Mouse (Mus musculus): ENCODE results near the gene Gm13420. TPM values are rescaled to one million over a fixed set of nuclear protein-coding genes. Genes with fewer than 3 reads are reported as not detected.
"Not testable (repeated sequence)": the region's sequence is repeated elsewhere in the genome, so short reads cannot be mapped to it uniquely, and the experiment has no call there.

Gene Gm13420
- total RNA-seq (2018; cell fraction: chromatin; rRNA removed): not detected
- total RNA-seq (2018; cell fraction: cytosol; rRNA removed): not detected
- total RNA-seq (2018; cell fraction: nucleus; rRNA removed): not detected
- not detected in 3 replicates for polyA plus RNA-seq (2018)

GRCm38 (mm10) chr2:29751497-29751896, at the start of gene Gm13420:
Gene Gm13420, minus strand, starts transcription at chr2:29751685.
- no peak within 1 kb of the TSS for H3K27ac ChIP-seq
- 14% methylated on average over 27 of the region's 28 CpGs for WGBS (ENCODE audit: missing documents)
- no peak within 1 kb of the TSS for H3K4me3 ChIP-seq (ENCODE audit: inconsistent target)
- no peaks in the 10 kb centered on the region for H3K36me3 ChIP-seq (ENCODE audit: inconsistent target)
- H3K79me2 ChIP-seq (ENCODE audit: inconsistent target): no peaks in the 10 kb centered on the region

GRCm38 (mm10) chr2:29792772-29793487, 41.4 kb upstream of the Gm13420 start:
- no peak overlapping the region for H3K4me3 ChIP-seq (ENCODE audit: inconsistent target)
- no peaks in the 10 kb centered on the region for H3K36me3 ChIP-seq (ENCODE audit: inconsistent target)
- no peak overlapping the region for H3K27ac ChIP-seq
- H3K79me2 ChIP-seq (ENCODE audit: inconsistent target): no peaks in the 10 kb centered on the region
- WGBS (ENCODE audit: missing documents): 95% methylated on average over 2 of the region's 2 CpGs

GRCm38 (mm10) chr2:29787937-29788681, 36.6 kb upstream of the Gm13420 start, which contains the start of gene Trub2:
Gene Trub2, minus strand, starts transcription at chr2:29788502.
- Histone ChIP-seq H3K36me3 (ENCODE audit: inconsistent target) (peaks cover 22% of the 10 kb centered on the region), H3K4me3 (ENCODE audit: inconsistent target) (peak within 1 kb of the TSS; percentile 62), H3K27ac (peak within 1 kb of the TSS; percentile 52), H3K79me2 (ENCODE audit: inconsistent target) (peaks cover 23% of the 10 kb centered on the region)
- WGBS (ENCODE audit: missing documents): 1% methylated on average over 44 of the region's 45 CpGs

DNA sequence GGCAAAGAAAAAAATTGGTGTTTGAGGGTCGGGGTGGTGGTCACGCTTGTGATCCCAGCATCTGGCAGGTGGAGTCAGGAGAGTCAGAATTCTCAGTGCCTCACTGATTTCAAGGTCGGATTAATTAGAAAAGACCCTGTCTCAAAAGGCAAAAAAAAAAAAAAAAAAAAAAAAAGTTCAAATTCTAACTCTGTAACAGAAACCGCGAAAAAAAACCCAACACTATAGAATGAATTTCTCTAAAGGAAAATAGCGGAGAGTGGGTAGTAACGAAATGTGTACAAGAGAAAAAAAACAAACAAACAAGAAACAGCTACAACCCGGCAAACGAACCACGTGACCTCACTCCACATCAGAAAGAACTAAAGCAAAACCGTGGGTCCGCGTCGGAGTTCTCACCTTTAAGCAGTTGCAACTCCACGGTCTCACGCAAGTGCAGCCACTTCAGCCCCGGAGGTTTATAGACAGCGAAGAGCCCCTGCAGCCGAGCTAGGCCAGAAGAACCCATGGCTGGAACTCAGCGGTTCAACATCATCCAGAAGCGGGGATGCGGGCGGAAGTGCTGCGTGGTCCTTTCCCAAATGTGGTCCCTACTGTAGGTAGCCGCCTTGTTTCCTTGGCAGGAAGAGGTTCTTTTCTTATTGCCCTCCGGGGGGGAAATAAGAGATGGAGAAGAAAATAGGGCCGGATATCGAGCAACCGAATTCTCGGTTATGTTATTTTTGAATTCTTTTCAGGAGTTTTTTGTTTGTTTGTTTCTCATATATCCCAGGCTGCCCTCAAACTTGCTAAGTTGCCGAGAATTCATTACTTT, 35.8 kb upstream of the Gm13420 start, which contains the start of gene Coq4:
TSS of gene Coq4 (plus strand) at position 390 of the 814 bp plus-strand sequence.
- Histone ChIP-seq H3K4me3 (ENCODE audit: inconsistent target) (peak within 1 kb of the TSS; percentile 62), H3K27ac (peak within 1 kb of the TSS; percentile 52), H3K79me2 (ENCODE audit: inconsistent target) (peaks cover 23% of the 10 kb centered on the region), H3K36me3 (ENCODE audit: inconsistent target) (peaks cover 30% of the 10 kb centered on the region)
- 1% methylated on average over 30 of the region's 31 CpGs for WGBS (ENCODE audit: missing documents)

DNA sequence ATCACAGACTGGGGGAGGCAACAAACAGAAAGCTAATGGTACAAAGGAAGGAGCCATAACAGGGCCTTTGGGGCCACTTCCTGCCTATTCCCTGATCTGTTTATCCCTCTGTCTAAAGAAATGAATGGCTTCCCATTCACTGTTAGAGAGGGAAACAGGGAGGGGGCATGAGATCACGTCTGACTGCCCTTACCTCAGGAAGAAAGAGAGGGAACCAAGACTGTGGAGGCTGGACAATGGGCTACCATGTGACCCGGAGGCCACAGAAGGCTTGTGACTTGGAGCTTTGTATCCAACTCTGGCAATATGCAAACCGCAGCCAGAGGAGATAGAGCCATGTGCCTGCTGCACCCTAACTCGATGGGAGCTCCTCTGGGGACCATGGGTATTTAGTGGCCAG, 32.8 kb upstream of the Gm13420 start:
- Histone ChIP-seq H3K36me3 (ENCODE audit: inconsistent target) (peaks cover 53% of the 10 kb centered on the region), H3K4me3 (ENCODE audit: inconsistent target) (no peak overlapping the region)
- WGBS (ENCODE audit: missing documents): 71% methylated on average over 4 of the region's 4 CpGs

DNA sequence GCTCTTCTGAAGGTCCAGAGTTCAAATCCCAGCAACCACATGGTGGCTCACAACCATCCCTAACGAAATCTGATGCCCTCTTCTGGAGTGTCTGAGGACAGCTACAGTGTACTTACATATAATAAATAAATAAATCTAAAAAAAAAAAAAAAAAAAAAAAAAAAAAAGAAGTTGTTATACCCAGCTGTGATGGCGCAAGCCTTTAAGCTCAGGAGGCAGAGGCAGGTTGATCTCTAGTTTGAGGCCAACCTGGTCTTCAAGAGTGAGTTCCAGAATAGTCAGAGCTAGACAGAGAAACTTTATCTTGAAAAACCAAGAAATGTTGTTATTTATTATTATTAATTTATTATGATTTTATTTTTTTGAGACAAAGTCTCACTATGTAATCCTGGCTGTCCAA, 29.8 kb upstream of the Gm13420 start:
- not testable (repeated sequence) for H3K4me3 ChIP-seq (ENCODE audit: inconsistent target); H3K27ac ChIP-seq
- peaks cover 78% of the 10 kb centered on the region for H3K36me3 ChIP-seq (ENCODE audit: inconsistent target)
- H3K79me2 ChIP-seq (ENCODE audit: inconsistent target): peaks cover 10% of the 10 kb centered on the region
- WGBS (ENCODE audit: missing documents): 89% methylated on average over 1 of the region's 2 CpGs

More for the DNA sequence above, 32.8 kb upstream of the Gm13420 start:
- Histone ChIP-seq H3K79me2 (ENCODE audit: inconsistent target) (peaks cover 23% of the 10 kb centered on the region), H3K27ac (no peak overlapping the region)

- Histone ChIP-seq H3K36me3 (ENCODE audit: inconsistent target) (peaks cover 15% of the 10 kb centered on the region), H3K4me3 (ENCODE audit: inconsistent target) (no peak overlapping the region), H3K79me2 (ENCODE audit: inconsistent target) (no peaks in the 10 kb centered on the region), H3K27ac (no peak overlapping the region)
- 77% methylated on average over 4 of the region's 4 CpGs for WGBS (ENCODE audit: missing documents)
Measured at GRCm38 (mm10) chr2:29773323-29773722, 21.8 kb upstream of the Gm13420 start.

DNA sequence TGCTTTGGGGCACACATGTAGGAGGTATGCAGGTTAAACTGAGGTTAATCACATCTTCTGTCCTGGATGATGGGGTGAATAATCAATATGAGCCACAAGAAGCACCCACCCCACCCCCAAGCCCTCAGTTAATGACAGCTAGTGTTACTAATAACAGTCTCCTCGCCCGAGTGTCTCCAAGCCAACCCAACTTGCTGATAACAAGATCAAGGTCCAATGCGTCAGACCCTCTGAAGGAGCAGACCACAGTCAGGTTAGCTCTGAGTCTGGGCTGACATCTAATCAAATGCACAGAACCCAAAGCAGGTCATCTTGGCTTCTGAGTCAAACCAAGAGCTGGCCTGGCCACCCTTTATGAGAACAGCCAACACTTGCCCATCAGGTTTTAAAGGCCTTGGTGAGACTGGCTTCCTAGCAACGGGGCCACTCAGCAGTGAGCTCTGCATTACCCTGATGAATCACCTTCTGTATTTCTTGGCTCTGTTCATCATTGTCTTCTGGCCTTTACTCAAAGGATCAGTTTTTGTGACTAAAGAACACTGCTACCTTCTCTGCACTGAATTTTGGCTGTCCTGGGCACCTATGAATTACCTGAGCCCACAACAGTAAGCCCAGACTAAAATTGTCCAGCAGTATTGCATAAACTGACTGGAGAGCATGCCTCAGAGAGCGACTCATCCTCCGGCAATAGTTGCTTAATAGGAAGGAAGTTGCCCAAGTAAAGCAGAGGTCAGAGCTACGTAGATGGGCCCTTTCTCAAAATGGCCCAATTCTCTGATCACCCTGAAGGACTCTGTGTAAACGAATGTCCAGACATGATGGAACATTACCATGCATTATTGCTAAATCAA, 20.4 kb upstream of the Gm13420 start:
- Histone ChIP-seq H3K79me2 (ENCODE audit: inconsistent target) (no peaks in the 10 kb centered on the region), H3K4me3 (ENCODE audit: inconsistent target) (no peak overlapping the region), H3K27ac (peak overlapping the region; percentile 79), H3K36me3 (ENCODE audit: inconsistent target) (peaks cover under 1% of the 10 kb centered on the region; the same call in 1 of the 2 replicates)
- WGBS (ENCODE audit: missing documents): 39% methylated on average over 8 of the region's 8 CpGs

GRCm38 (mm10) chr2:29770162-29770561, 18.7 kb upstream of the Gm13420 start:
- Histone ChIP-seq H3K79me2 (ENCODE audit: inconsistent target) (no peaks in the 10 kb centered on the region), H3K4me3 (ENCODE audit: inconsistent target) (no peak overlapping the region), H3K27ac (no peak overlapping the region), H3K36me3 (ENCODE audit: inconsistent target) (no peaks in the 10 kb centered on the region)

DNA sequence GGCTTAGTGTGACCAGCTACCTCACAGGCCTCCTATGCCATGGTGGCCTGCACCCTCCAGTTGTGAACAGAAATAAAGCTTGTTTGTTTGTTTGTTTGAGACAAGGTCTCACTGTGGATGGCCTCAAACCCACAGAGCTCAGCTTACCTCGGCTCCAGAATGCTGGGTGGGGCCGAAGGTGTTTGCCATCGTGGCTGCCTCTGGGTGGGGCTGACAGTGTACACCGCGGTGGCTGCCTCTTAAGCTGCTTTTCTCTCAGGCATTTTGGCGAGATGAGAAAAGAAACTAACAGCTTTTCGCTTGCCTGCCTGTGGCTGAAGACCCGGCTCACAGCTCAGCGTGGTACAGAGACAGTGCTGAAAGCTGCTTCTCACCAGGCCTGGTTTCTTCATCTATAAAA, 17.4 kb upstream of the Gm13420 start:
- WGBS (ENCODE audit: missing documents): 73% methylated on average over 9 of the region's 9 CpGs
- no peaks in the 10 kb centered on the region for H3K36me3 ChIP-seq (ENCODE audit: inconsistent target)
- H3K4me3 ChIP-seq (ENCODE audit: inconsistent target): no peak overlapping the region
- no peaks in the 10 kb centered on the region for H3K79me2 ChIP-seq (ENCODE audit: inconsistent target)
- no peak overlapping the region for H3K27ac ChIP-seq

- no peaks in the 10 kb centered on the region for H3K79me2 ChIP-seq (ENCODE audit: inconsistent target)
- WGBS (ENCODE audit: missing documents): 90% methylated on average over 8 of the region's 11 CpGs
Measured at GRCm38 (mm10) chr2:29767976-29768709, 16.7 kb upstream of the Gm13420 start.

DNA sequence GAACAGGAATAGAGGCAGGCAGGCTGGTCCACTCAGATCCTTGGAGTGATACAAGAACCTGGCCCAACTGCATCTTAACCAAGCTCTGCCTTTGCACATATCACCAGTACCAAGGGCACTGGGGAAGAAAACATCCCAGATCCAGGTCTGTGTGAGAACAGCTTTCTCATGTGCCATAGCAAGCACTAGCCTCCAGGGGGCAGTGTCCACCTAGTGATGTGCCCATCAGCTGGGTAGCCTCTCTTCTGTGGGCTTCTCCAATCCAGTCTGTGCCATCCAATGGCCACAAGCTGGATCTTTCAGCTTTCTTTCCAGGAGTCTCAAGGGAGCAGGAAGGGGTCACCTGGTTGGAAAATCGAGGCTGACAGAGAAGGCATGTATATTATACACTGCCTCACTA, 13.3 kb upstream of the Gm13420 start:
- Histone ChIP-seq H3K36me3 (ENCODE audit: inconsistent target) (no peaks in the 10 kb centered on the region), H3K27ac (no peak overlapping the region), H3K4me3 (ENCODE audit: inconsistent target) (no peak overlapping the region), H3K79me2 (ENCODE audit: inconsistent target) (no peaks in the 10 kb centered on the region)
- WGBS (ENCODE audit: missing documents): 0% methylated on average over 1 of the region's 1 CpGs

More at GRCm38 (mm10) chr2:29767976-29768709, 16.7 kb upstream of the Gm13420 start:
- H3K4me3 ChIP-seq (ENCODE audit: inconsistent target): no peak overlapping the region
- no peaks in the 10 kb centered on the region for H3K36me3 ChIP-seq (ENCODE audit: inconsistent target)
- no peak overlapping the region for H3K27ac ChIP-seq

DNA sequence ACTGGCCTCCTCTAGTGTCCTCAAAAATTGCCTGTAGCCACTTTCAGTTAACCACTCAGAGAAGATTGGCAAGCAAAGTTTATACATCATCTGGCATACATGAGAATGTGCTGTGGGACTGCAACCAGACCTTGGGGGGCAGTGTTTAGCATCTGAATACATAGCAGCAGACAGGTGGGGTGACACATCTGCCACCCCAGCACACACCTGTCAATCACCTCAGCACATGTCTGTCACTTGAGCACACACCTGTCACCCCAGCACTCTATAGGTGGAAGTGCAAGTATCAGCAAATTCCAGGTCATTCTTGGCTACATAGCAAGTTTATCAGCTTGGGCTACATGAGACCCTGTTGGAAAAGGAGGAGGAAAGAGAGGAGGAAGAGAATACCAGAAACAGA, 4.2 kb upstream of the Gm13420 start:
- no peaks in the 10 kb centered on the region for H3K79me2 ChIP-seq (ENCODE audit: inconsistent target)
- no peak overlapping the region for H3K4me3 ChIP-seq (ENCODE audit: inconsistent target)
- no peaks in the 10 kb centered on the region for H3K36me3 ChIP-seq (ENCODE audit: inconsistent target)

More for the DNA sequence above, 4.2 kb upstream of the Gm13420 start:
- no peak overlapping the region for H3K27ac ChIP-seq
